Mouse (Mus musculus) neutrophil, adult 83 days (primary cell): Measurements from ENCODE around the gene Rep15. TPM values are rescaled to one million over a fixed set of nuclear protein-coding genes. Genes with fewer than 3 reads are reported as not detected.

ENCODE experiments used
- total RNA-seq, 2 experiments: library from RNA; stranded (reverse); gene quantifications; one replicate each; pipeline ENCODE4 v1.2.4; 2023

Gene Rep15
- total RNA-seq: under 1 TPM; 0.40 to 0.48 TPM

GRCm38 (mm10) chr6:147032303-147032925, at the start of gene Rep15:
Rep15 (plus strand) TSS chr6:147032584.

GRCm38 (mm10) chr6:147042291-147043290, 10.2 kb downstream of the Rep15 start, which contains the start of gene Mrps35:
Mrps35 (plus strand) TSS chr6:147042764.

Other genes starting within 250 kb of the Rep15 start
- gene Arntl2, start 236.5 kb upstream of the Rep15 start, total RNA-seq: not detected
- gene Smco2, start 182.5 kb upstream of the Rep15 start, total RNA-seq: not detected
- 1 to 10 TPM; 2.8 to 6.2 TPM for gene Ppfibp1, start 144.1 kb upstream of the Rep15 start, total RNA-seq
- gene 1700034J05Rik, start 78.2 kb upstream of the Rep15 start, total RNA-seq: not detected
- 10 to 100 TPM; 27.4 to 28.8 TPM for gene Mrps35, start 10.2 kb downstream of the Rep15 start, total RNA-seq
- not detected for gene Mansc4, start 54.4 kb downstream of the Rep15 start, total RNA-seq
- gene Klhl42, start 58.8 kb downstream of the Rep15 start, total RNA-seq: 1 to 10 TPM; 3.9 to 6.2 TPM
- not detected for gene Pthlh, start 231.6 kb downstream of the Rep15 start, total RNA-seq